Mouse (Mus musculus) spleen, adult 2 months (tissue): ENCODE results near the gene Lancl2. TPM values are rescaled to one million over a fixed set of nuclear protein-coding genes. Genes with fewer than 3 reads are reported as not detected.

Source experiments
- DNase-seq, 2 experiments: peaks; one replicate each; pipeline versions ENCODE4 v3.0.0 to v3.0.0-alpha.2; 2012 to 2021; ENCODE audit warnings: low spot score in 2 of 2, low read depth in 1 of 2
- H3K27ac ChIP-seq: fragments of 200-500 bp; 2 replicates; pipeline ENCODE4 v1.5.1; 2012; ENCODE audit warnings: low read length, inconsistent platforms; ENCODE audit not compliant: insufficient read depth
- H3K27me3 ChIP-seq: fragments of 200-500 bp; 2 replicates; pipeline ENCODE4 v1.6.1; 2012; ENCODE audit warnings: mild to moderate bottlenecking, moderate library complexity, low read length, inconsistent platforms; ENCODE audit not compliant: control insufficient read depth, insufficient read depth
- H3K36me3 ChIP-seq: fragments of 200-500 bp; 2 replicates; pipeline ENCODE4 v1.6.1; 2012; ENCODE audit warnings: mild to moderate bottlenecking, low read length, inconsistent platforms; ENCODE audit not compliant: control insufficient read depth, insufficient read depth
- H3K4me1 ChIP-seq: fragments of 200-500 bp; 2 replicates; pipeline ENCODE4 v1.6.1; 2011; ENCODE audit warnings: inconsistent platforms; ENCODE audit not compliant: control insufficient read depth, insufficient read depth, insufficient read length
- H3K4me3 ChIP-seq: fragments of 200-500 bp; 2 replicates; pipeline ENCODE4 v1.5.1; 2011; ENCODE audit warnings: mild to moderate bottlenecking, inconsistent platforms; ENCODE audit not compliant: insufficient read depth, insufficient read length; ENCODE audit errors: extremely low read depth
- CTCF ChIP-seq: fragments of 200-500 bp; IDR thresholded peaks from 2 replicates; pipeline ENCODE4 v1.5.1; 2011; ENCODE audit warnings: mild to moderate bottlenecking, inconsistent platforms; ENCODE audit not compliant: insufficient read depth, insufficient read length, insufficient replicate concordance; ENCODE audit errors: extremely low read depth
- POLR2A ChIP-seq: fragments of 200-500 bp; IDR thresholded peaks from 2 replicates; pipeline ENCODE4 v1.6.1; 2011; ENCODE audit warnings: low read depth, low read length, inconsistent platforms
- WGBS: fragments of 180-500 bp; shearing (Covaris S2); methylation state at CpG from one replicate; pipeline ENCODE4 v1.1.7; 2018; 5-methylcytosine and 5-hydroxymethylcytosine counted together
- polyA plus RNA-seq: library from polyadenylated mRNA; depleted of rRNA; stranded (reverse); fragments of >200 nt; gene quantifications from 2 replicates; pipeline ENCODE4 v1.2.3, GENCODE M21; 2012

Gene Lancl2
- polyA plus RNA-seq, 1 experiment, result 2.1 TPM

- WGBS, result 66% methylated on average over 8 of the region's 8 CpGs
Observed at GRCm38 (mm10) chr6:57767112-57767868, 65.0 kb downstream of the Lancl2 start.

GRCm38 (mm10) chr6:57768948-57769525, 66.7 kb downstream of the Lancl2 start:
- Histone ChIP-seq H3K27me3 (no peaks in the 10 kb centered on the region), H3K4me3 (no peak overlapping the region), H3K36me3 (peaks cover 1% of the 10 kb centered on the region; the same call in 1 of the 2 replicates), H3K27ac (no peak overlapping the region), H3K4me1 (no peaks in the 10 kb centered on the region; the same call in 1 of the 2 replicates)
- 66% methylated on average over 7 of the region's 7 CpGs for WGBS
- no peak for DNase-seq
- TF ChIP-seq POLR2A (no peak), CTCF (no peak)

More at GRCm38 (mm10) chr6:57767112-57767868, 65.0 kb downstream of the Lancl2 start:
- H3K4me3 ChIP-seq, result no peak overlapping the region
- no peak for DNase-seq
- H3K27me3 ChIP-seq, result no peaks in the 10 kb centered on the region
- no peaks in the 10 kb centered on the region; the same call in 1 of the 2 replicates for H3K4me1 ChIP-seq
- TF ChIP-seq POLR2A (no peak), CTCF (no peak)
- H3K27ac ChIP-seq, result peak overlapping the region; percentile 51; the same call in 1 of the 2 replicates
- H3K36me3 ChIP-seq, result peaks cover 1% of the 10 kb centered on the region; the same call in 1 of the 2 replicates

- WGBS, result 10% methylated on average over 1 of the region's 1 CpGs
- no peaks in the 10 kb centered on the region for H3K27me3 ChIP-seq
- TF ChIP-seq POLR2A, result no peak
- no peak for TF ChIP-seq CTCF
- no peak overlapping the region for H3K27ac ChIP-seq
- DNase-seq, result no peak
- H3K4me3 ChIP-seq, result no peak overlapping the region
- H3K4me1 ChIP-seq, result no peaks in the 10 kb centered on the region; the same call in 1 of the 2 replicates
- H3K36me3 ChIP-seq, result peaks cover 1% of the 10 kb centered on the region; the same call in 1 of the 2 replicates
Observed at GRCm38 (mm10) chr6:57770467-57771190, 68.3 kb downstream of the Lancl2 start.

GRCm38 (mm10) chr6:57773792-57774191, 71.5 kb downstream of the Lancl2 start:
- Histone ChIP-seq H3K4me3 (no peak overlapping the region), H3K36me3 (peaks cover 1% of the 10 kb centered on the region; the same call in 1 of the 2 replicates), H3K4me1 (no peaks in the 10 kb centered on the region), H3K27ac (no peak overlapping the region), H3K27me3 (no peaks in the 10 kb centered on the region)
- TF ChIP-seq CTCF, result no peak
- TF ChIP-seq POLR2A, result no peak
- no peak for DNase-seq
- 88% methylated on average over 1 of the region's 1 CpGs for WGBS

GRCm38 (mm10) chr6:57780359-57780758, 78.0 kb downstream of the Lancl2 start:
- no peak overlapping the region for H3K4me3 ChIP-seq
- H3K4me1 ChIP-seq, result no peaks in the 10 kb centered on the region
- no peak overlapping the region for H3K27ac ChIP-seq
- no peak for DNase-seq
- H3K27me3 ChIP-seq, result no peaks in the 10 kb centered on the region
- TF ChIP-seq CTCF (no peak), POLR2A (no peak)
- peaks cover 1% of the 10 kb centered on the region; the same call in 1 of the 2 replicates for H3K36me3 ChIP-seq
- 93% methylated on average over 3 of the region's 3 CpGs for WGBS

- no peaks in the 10 kb centered on the region for H3K27me3 ChIP-seq
- 98% methylated on average over 1 of the region's 1 CpGs for WGBS
- no peak overlapping the region for H3K27ac ChIP-seq
- peaks cover 1% of the 10 kb centered on the region; the same call in 1 of the 2 replicates for H3K36me3 ChIP-seq
- H3K4me1 ChIP-seq, result no peaks in the 10 kb centered on the region
- H3K4me3 ChIP-seq, result no peak overlapping the region
- TF ChIP-seq CTCF, result no peak
- no peak for DNase-seq
Observed at GRCm38 (mm10) chr6:57782658-57783057, 80.3 kb downstream of the Lancl2 start.

- no peaks in the 10 kb centered on the region for H3K4me1 ChIP-seq
- WGBS, result 92% methylated on average over 1 of the region's 1 CpGs
- no peak for DNase-seq
- no peak overlapping the region for H3K27ac ChIP-seq
- H3K4me3 ChIP-seq, result no peak overlapping the region
- no peaks in the 10 kb centered on the region for H3K27me3 ChIP-seq
- peaks cover 1% of the 10 kb centered on the region; the same call in 1 of the 2 replicates for H3K36me3 ChIP-seq
- no peak for TF ChIP-seq CTCF
- no peak for TF ChIP-seq POLR2A
Observed at GRCm38 (mm10) chr6:57784251-57784650, 81.9 kb downstream of the Lancl2 start.
